Mouse (Mus musculus) adrenal gland, adult 8-10 months (tissue): ENCODE results near the gene Rims1. TPM values are rescaled to one million over a fixed set of nuclear protein-coding genes. Genes with fewer than 3 reads are reported as not detected.

Source experiments
- DNase-seq: peaks from one replicate; pipeline ENCODE4 v3.0.0; 2022
- total RNA-seq, 4 experiments: library from RNA; stranded (reverse); gene quantifications; 2 replicates each; pipeline ENCODE4 v1.2.4; 2022

Rims1 gene
- total RNA-seq, 4 experiments from 2014 or later = 0.35 to 1.0 (median 0.87) TPM

GRCm38 (mm10) chr1:22245748-22246147 lies 560.0 kb downstream of the Rims1 start:
- DNase-seq = no peak
